Mouse (Mus musculus): ENCODE measurements at regions not wholly inside any gene's neighbourhood (a gene's known extent, or its start where the extent isn't known, plus 50 kb on each side); places are given as distances from the start of the nearest gene placed in this dataset.
"Not testable (repeated sequence)": the region's sequence is repeated elsewhere in the genome, so short reads cannot be mapped to it uniquely, and the experiment has no call there.

- CTCF ChIA-PET: no interaction called here
Observed at GRCm38 (mm10) chr13:18651658-18652057, 65.4 kb upstream of the Vps41 start.

GRCm38 (mm10) chr13:18614763-18615616 is 102.1 kb upstream of the Vps41 start:
- CTCF ChIA-PET: no interaction called here

- CTCF ChIA-PET: no interaction called here
Observed at GRCm38 (mm10) chr13:18580718-18581550, 136.2 kb upstream of the Vps41 start.

- CTCF ChIA-PET: interaction anchor here (0.6 kb wide), 1 partner anchor 22 kb away, joined by 16 read pairs; no protein-coding TSS in a partner anchor
Observed at GRCm38 (mm10) chr13:18576016-18576415, 141.1 kb upstream of the Vps41 start.

- CTCF ChIA-PET: interaction anchor here (0.6 kb wide), 1 partner anchor 22 kb away, joined by 16 read pairs; no protein-coding TSS in a partner anchor
Observed at GRCm38 (mm10) chr13:18575599-18575998, 141.5 kb upstream of the Vps41 start.

- CTCF ChIA-PET: not testable (repeated sequence)
Observed at GRCm38 (mm10) chr13:18542032-18542431, 144.5 kb upstream of the Pou6f2 start.

- CTCF ChIA-PET: no interaction called here
Observed at GRCm38 (mm10) chr13:18530509-18530908, 133.0 kb upstream of the Pou6f2 start.

- CTCF ChIA-PET: interaction anchor here (0.6 kb wide), 1 partner anchor 1757 kb away, joined by 3 read pairs; no protein-coding TSS in a partner anchor
Observed at GRCm38 (mm10) chr13:18498159-18498558, 100.7 kb upstream of the Pou6f2 start.

- CTCF ChIA-PET: interaction anchor here (0.6 kb wide), 1 partner anchor 1756 kb away, joined by 3 read pairs; no protein-coding TSS in a partner anchor
Observed at GRCm38 (mm10) chr13:18497582-18498157, 100.2 kb upstream of the Pou6f2 start.

GRCm38 (mm10) chr13:18495021-18495811 is 97.7 kb upstream of the Pou6f2 start:
- CTCF ChIA-PET: no interaction called here

- CTCF ChIA-PET: not testable (repeated sequence)
Observed at GRCm38 (mm10) chr13:18485785-18486184, 88.3 kb upstream of the Pou6f2 start.

GRCm38 (mm10) chr13:18485080-18485479 is 87.6 kb upstream of the Pou6f2 start:
- CTCF ChIA-PET: no interaction called here

GRCm38 (mm10) chr13:18476311-18476710 is 78.8 kb upstream of the Pou6f2 start:
- CTCF ChIA-PET: no interaction called here

GRCm38 (mm10) chr13:18471534-18471933 is 74.0 kb upstream of the Pou6f2 start:
- CTCF ChIA-PET: no interaction called here

- CTCF ChIA-PET: no interaction called here
Observed at GRCm38 (mm10) chr13:18465921-18466320, 68.4 kb upstream of the Pou6f2 start.

GRCm38 (mm10) chr13:18462221-18462620 is 64.7 kb upstream of the Pou6f2 start:
- CTCF ChIA-PET: no interaction called here

GRCm38 (mm10) chr13:18457337-18458236 is 60.1 kb upstream of the Pou6f2 start:
- CTCF ChIA-PET: no interaction called here

All from spleen, embryonic (tissue).